Mouse (Mus musculus): Measurements from ENCODE around the gene Mettl25. TPM values are rescaled to one million over a fixed set of nuclear protein-coding genes. Genes with fewer than 3 reads are reported as not detected.
A peak's percentile ranks its signal among the peaks of the same experiment; 100 is the strongest.

The Mettl25 gene
- polyA plus RNA-seq, 1 experiment from 2014 or later: 13.7 TPM

DNA sequence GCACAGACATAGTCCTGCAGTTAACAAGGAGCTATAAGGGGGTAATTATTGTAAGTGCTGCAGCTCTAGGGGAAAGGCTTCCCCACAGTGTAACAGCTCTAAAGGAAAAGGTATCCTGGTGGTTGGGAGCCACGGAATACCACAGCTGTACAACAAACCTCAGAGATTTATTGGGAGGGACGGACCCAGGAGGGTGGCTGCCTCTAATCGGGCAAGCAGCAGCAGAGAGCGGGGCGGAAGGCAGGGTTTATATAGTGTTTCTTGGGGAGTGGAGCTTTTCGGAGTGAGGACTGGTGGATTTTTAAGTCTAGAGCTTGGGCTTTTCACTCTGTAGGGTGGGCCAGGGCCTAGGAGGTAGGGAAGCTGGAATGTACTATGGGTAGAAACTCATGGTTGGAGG lies 40.0 kb downstream of the Mettl25 start:
- WGBS: 86% methylated on average over 6 of the region's 6 CpGs
- Histone ChIP-seq H3K4me3 (replicated peaks; ENCODE audit: low read length) (no peak overlapping the region), H3K4me2 (ENCODE audit: low read length) (no peak overlapping the region), H3K27ac (ENCODE audit: low read length) (no peak overlapping the region), H3K9me3 (ENCODE audit: control insufficient read depth, low read length) (no peaks in the 10 kb centered on the region), H3K9ac (replicated peaks; ENCODE audit: low read depth, low read length) (no peak overlapping the region), H3K4me1 (replicated peaks; ENCODE audit: control insufficient read depth, insufficient read depth, low read length) (no peaks in the 10 kb centered on the region), H3K27me3 (replicated peaks; ENCODE audit: control insufficient read depth, insufficient read depth, low read length) (no peaks in the 10 kb centered on the region), H3K36me3 (ENCODE audit: control insufficient read depth, insufficient read depth) (no peaks in the 10 kb centered on the region)
- no peak for ATAC-seq

DNA sequence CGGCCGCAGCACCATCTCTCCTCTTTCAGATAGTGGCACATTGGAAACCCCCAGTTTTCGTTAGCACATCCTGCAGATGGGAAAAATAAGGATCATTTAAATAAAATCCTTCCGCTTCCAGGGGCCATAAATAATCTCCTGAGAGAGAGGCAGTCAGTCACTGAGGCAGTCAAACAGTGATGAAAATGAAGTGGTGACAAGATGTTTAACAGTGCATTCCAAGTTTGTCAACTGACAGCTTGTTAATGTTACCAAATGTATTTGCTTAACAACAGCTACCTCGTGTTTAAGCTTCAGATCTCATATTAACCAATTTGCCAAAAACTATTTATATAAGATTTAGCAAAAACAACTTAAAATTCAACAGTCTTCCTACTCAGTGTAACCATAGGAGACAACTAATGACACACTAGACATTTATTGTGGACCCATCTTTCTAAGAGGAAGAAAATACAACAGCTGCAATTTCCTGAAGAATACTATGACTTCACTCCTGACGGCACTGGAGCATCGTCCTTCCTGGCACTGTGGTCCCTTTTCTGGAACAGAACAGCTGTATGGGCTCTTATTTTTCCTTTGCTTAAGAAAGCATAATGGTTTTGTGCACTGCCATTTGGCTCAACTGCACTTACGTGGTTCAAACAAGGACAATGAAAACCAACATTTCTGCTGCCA lies 43.8 kb downstream of the Mettl25 start:
- peak; percentile 73 for ATAC-seq
- H3K4me3 ChIP-seq (replicated peaks; ENCODE audit: low read length): no peak overlapping the region
- H3K4me1 ChIP-seq (replicated peaks; ENCODE audit: control insufficient read depth, insufficient read depth, low read length): no peaks in the 10 kb centered on the region
- WGBS: 48% methylated on average over 8 of the region's 8 CpGs
- no peak overlapping the region for H3K9ac ChIP-seq (replicated peaks; ENCODE audit: low read depth, low read length)
- no peaks in the 10 kb centered on the region for H3K36me3 ChIP-seq (ENCODE audit: control insufficient read depth, insufficient read depth)
- no peaks in the 10 kb centered on the region for H3K9me3 ChIP-seq (ENCODE audit: control insufficient read depth, low read length)
- no peaks in the 10 kb centered on the region for H3K27me3 ChIP-seq (replicated peaks; ENCODE audit: control insufficient read depth, insufficient read depth, low read length)
- no peak overlapping the region for H3K27ac ChIP-seq (ENCODE audit: low read length)
- H3K4me2 ChIP-seq (ENCODE audit: low read length): no peak overlapping the region

DNA sequence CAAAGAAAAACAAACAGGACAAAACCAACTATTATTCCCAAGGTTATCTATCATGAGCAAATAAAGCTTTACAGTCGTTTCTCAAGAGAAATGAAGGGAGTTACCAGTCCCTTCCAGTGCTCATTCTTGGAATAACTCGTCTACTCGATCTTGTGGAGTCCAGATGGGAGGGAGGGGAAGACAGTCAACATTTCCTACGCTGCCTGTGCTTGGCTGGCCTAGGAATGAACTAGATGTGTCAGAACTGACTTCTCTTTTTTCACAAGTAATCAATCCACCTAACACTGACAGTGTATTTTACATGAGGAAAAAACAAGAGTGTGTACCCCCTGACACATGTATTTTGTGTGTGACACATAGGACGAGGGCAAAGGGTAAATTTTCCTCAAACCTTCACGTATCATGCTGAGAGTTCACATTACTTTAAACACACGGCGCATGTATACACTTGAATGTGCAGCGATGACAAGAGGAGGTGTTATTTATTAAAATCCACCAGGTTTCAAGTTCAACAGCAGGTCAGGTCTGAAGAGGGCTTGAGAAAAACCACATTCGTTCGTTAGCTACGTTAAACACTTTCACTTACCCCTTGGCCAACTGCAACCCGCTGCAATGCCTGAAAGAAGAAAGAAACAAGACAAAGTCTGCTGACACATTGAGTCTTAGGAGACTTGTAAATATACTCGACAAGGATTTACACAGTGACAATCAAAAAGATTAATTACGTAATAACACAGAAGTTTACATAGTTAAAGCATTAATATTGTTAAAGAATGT lies 47.2 kb downstream of the Mettl25 start:
- Histone ChIP-seq H3K4me1 (replicated peaks; ENCODE audit: control insufficient read depth, insufficient read depth, low read length) (peaks cover 3% of the 10 kb centered on the region; the same call in 1 of the 2 replicates), H3K36me3 (ENCODE audit: control insufficient read depth, insufficient read depth) (no peaks in the 10 kb centered on the region), H3K9me3 (ENCODE audit: control insufficient read depth, low read length) (no peaks in the 10 kb centered on the region), H3K4me2 (ENCODE audit: low read length) (no peak overlapping the region), H3K27me3 (replicated peaks; ENCODE audit: control insufficient read depth, insufficient read depth, low read length) (no peaks in the 10 kb centered on the region), H3K4me3 (replicated peaks; ENCODE audit: low read length) (no peak overlapping the region), H3K9ac (replicated peaks; ENCODE audit: low read depth, low read length) (no peak overlapping the region), H3K27ac (ENCODE audit: low read length) (no peak overlapping the region)
- ATAC-seq: no peak
- 69% methylated on average over 15 of the region's 15 CpGs for WGBS

DNA sequence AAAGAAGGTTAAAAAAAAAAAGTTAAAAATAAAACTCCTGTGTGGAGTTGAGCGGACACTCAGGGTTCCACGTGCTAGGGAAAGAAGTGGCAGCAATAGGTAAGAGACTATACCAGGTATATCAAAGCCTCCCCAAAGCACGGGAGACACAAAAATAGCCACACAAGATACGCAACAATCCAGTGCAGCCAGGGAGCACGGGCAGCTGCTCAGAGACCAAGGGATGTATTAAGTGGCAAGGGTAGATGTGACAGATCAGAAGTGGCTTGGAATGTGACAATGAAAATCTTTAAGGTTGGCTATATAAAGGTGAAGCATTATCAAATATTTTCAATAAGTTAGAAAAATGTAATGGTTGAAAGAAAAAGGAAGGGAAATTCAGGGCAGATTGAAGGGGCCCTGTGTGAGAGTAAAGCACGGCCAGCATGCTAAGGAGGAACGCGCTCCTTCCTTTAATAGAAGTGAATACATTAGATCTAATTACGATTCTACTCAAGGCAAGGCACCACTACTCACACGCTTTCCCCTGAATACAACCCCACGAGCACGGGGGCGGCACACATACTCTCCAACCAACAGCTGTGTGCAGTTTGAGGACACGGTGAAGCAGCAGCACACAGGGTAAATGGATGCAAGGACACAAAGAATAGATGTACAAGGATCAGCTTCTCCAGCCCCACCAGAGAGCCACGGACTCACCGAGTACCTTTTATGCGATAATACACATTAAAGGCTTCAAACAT lies 52.3 kb downstream of the Mettl25 start:
- Histone ChIP-seq H3K27me3 (replicated peaks; ENCODE audit: control insufficient read depth, insufficient read depth, low read length) (no peaks in the 10 kb centered on the region), H3K4me2 (ENCODE audit: low read length) (peak overlapping the region; percentile 29; the same call in 1 of the 2 replicates), H3K9me3 (ENCODE audit: control insufficient read depth, low read length) (no peaks in the 10 kb centered on the region), H3K9ac (replicated peaks; ENCODE audit: low read depth, low read length) (0 out of 2 replicates have a peak overlapping the region, but pooled peaks have one; percentile 29), H3K4me3 (replicated peaks; ENCODE audit: low read length) (no peak overlapping the region), H3K4me1 (replicated peaks; ENCODE audit: control insufficient read depth, insufficient read depth, low read length) (peaks cover 6% of the 10 kb centered on the region; the same call in 1 of the 2 replicates), H3K27ac (ENCODE audit: low read length) (peak overlapping the region; percentile 10; the same call in 1 of the 2 replicates), H3K36me3 (ENCODE audit: control insufficient read depth, insufficient read depth) (no peaks in the 10 kb centered on the region)
- peak; percentile 94 for ATAC-seq
- WGBS: 44% methylated on average over 17 of the region's 17 CpGs

DNA sequence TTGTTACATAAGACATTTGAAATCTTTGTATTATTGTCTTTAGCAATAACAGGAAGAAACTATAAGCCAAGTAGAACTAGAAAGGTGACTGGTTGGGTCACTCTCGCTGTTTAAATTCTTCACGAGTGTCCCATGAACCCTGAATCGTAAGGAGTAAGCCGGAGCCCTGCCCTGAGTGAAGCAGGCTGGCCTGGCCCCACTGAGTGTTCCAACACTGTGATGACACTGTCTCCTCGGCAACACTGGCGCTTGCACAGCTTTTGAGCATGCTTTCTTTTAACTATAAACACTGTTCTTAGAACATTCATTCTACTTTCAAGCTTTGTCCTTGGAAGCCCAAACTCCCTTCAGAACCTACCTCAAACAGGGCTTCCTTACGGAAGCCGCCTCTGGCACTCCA lies 57.4 kb downstream of the Mettl25 start:
- 0 out of 2 replicates have a peak, but pooled peaks cover 2% of the 10 kb centered on the region for H3K4me1 ChIP-seq (replicated peaks; ENCODE audit: control insufficient read depth, insufficient read depth, low read length)
- H3K4me3 ChIP-seq (replicated peaks; ENCODE audit: low read length): no peak overlapping the region
- no peaks in the 10 kb centered on the region for H3K36me3 ChIP-seq (ENCODE audit: control insufficient read depth, insufficient read depth)
- no peak overlapping the region for H3K27ac ChIP-seq (ENCODE audit: low read length)
- H3K9me3 ChIP-seq (ENCODE audit: control insufficient read depth, low read length): no peaks in the 10 kb centered on the region
- no peak overlapping the region for H3K4me2 ChIP-seq (ENCODE audit: low read length)
- H3K27me3 ChIP-seq (replicated peaks; ENCODE audit: control insufficient read depth, insufficient read depth, low read length): no peaks in the 10 kb centered on the region
- 88% methylated on average over 8 of the region's 8 CpGs for WGBS
- H3K9ac ChIP-seq (replicated peaks; ENCODE audit: low read depth, low read length): no peak overlapping the region
- no peak for ATAC-seq

DNA sequence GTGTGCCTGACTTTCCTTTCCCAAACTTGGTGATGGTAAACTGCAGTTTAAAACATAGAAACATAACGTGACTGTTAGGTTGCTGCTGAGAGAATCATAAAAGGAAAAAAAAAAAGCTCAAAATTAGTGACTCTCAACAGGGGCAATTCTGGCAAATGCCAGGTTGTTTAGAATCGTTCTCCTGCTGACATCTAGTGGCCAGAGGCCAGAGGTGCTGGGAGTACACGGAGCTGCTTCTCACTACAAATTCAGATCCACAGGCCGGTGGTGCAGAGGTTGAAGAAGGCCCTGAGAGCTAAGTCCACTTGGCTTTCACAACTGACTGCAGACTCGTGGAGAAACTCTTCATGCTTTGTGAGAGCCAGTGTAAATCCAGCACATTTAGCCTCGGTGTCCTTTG lies 66.8 kb downstream of the Mettl25 start:
- peak; percentile 92 for ATAC-seq
- H3K4me2 ChIP-seq (ENCODE audit: low read length): no peak overlapping the region
- WGBS: 9% methylated on average over 6 of the region's 6 CpGs

DNA sequence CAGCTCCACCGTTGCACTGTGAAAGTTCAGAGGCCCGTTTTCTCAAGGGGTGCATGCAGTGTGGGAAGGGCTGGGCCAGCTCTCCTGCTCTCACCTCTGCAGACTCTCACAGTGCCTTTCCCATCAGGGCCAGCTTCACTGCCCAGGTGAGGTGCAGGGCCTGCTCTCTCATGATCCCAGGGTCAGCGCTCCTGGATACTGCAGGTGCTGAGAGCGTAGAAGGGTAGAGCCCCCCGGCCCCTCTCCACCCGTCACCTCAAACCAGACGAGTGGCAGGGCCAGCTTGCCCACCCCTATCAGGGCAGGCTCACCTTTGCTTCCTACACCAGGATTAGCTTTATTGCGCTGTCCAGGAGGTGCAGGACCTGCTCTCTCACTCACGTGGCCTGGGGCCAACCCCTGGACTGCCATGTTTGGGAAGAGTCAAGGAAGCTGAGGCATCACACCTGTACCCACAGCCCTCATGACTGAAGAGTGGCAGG lies 68.3 kb downstream of the Mettl25 start:
- Histone ChIP-seq H3K9me3 (ENCODE audit: control insufficient read depth, low read length) (no peaks in the 10 kb centered on the region), H3K4me3 (replicated peaks; ENCODE audit: low read length) (no peak overlapping the region), H3K4me2 (ENCODE audit: low read length) (no peak overlapping the region), H3K36me3 (ENCODE audit: control insufficient read depth, insufficient read depth) (no peaks in the 10 kb centered on the region), H3K9ac (replicated peaks; ENCODE audit: low read depth, low read length) (no peak overlapping the region), H3K27ac (ENCODE audit: low read length) (no peak overlapping the region), H3K4me1 (replicated peaks; ENCODE audit: control insufficient read depth, insufficient read depth, low read length) (no peaks in the 10 kb centered on the region), H3K27me3 (replicated peaks; ENCODE audit: control insufficient read depth, insufficient read depth, low read length) (no peaks in the 10 kb centered on the region)
- ATAC-seq: no peak; the same call in 1 of the 2 replicates
- 96% methylated on average over 9 of the region's 9 CpGs for WGBS

More for the DNA sequence above, 66.8 kb downstream of the Mettl25 start:
- H3K27me3 ChIP-seq (replicated peaks; ENCODE audit: control insufficient read depth, insufficient read depth, low read length): no peaks in the 10 kb centered on the region
- H3K36me3 ChIP-seq (ENCODE audit: control insufficient read depth, insufficient read depth): no peaks in the 10 kb centered on the region
- H3K4me1 ChIP-seq (replicated peaks; ENCODE audit: control insufficient read depth, insufficient read depth, low read length): no peaks in the 10 kb centered on the region
- no peaks in the 10 kb centered on the region for H3K9me3 ChIP-seq (ENCODE audit: control insufficient read depth, low read length)
- no peak overlapping the region for H3K27ac ChIP-seq (ENCODE audit: low read length)
- H3K4me3 ChIP-seq (replicated peaks; ENCODE audit: low read length): no peak overlapping the region
- H3K9ac ChIP-seq (replicated peaks; ENCODE audit: low read depth, low read length): no peak overlapping the region

DNA sequence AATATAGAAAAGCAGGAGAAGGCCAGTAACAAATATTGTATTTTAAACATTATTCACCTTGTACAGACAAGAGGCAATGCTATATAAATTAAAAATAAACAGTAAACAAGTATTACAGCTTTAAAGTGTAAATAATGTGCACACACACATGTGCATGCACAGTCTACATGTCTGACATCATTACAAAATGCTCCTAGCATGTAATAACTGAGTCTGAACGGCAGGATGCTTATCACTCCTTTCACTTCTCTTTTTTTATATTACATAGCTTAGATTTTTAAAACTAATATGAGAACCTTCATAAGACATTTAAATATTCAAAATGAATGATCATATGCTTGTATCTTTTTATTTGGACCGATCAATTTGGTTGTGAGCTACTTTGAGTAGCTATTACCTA lies 77.2 kb downstream of the Mettl25 start:
- no peaks in the 10 kb centered on the region for H3K4me1 ChIP-seq (replicated peaks; ENCODE audit: control insufficient read depth, insufficient read depth, low read length)
- no peak for ATAC-seq
- H3K4me2 ChIP-seq (ENCODE audit: low read length): no peak overlapping the region
- no peaks in the 10 kb centered on the region for H3K27me3 ChIP-seq (replicated peaks; ENCODE audit: control insufficient read depth, insufficient read depth, low read length)
- no peak overlapping the region for H3K4me3 ChIP-seq (replicated peaks; ENCODE audit: low read length)
- H3K27ac ChIP-seq (ENCODE audit: low read length): no peak overlapping the region
- no peaks in the 10 kb centered on the region for H3K9me3 ChIP-seq (ENCODE audit: control insufficient read depth, low read length)
- H3K36me3 ChIP-seq (ENCODE audit: control insufficient read depth, insufficient read depth): no peaks in the 10 kb centered on the region
- H3K9ac ChIP-seq (replicated peaks; ENCODE audit: low read depth, low read length): no peak overlapping the region
- 84% methylated on average over 2 of the region's 2 CpGs for WGBS

DNA sequence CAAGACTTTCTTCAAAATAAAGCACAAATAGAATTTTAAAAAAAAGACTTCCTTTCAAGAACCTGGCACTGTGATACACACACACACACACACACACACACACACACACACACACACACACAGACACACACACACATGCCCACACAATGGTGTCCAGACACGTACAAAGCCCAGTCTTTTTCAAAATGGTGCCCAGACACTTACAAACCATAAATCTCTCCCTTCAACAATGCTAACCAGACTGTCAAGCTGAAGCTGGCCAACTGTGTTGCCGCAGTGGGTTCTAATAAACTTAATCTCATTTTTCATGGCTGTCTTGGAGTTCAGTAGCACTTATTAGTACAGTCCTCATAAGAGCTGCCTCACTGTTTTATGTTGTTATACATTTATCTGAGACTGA lies 80.7 kb downstream of the Mettl25 start:
- Histone ChIP-seq H3K4me1 (replicated peaks; ENCODE audit: control insufficient read depth, insufficient read depth, low read length) (no peaks in the 10 kb centered on the region), H3K27ac (ENCODE audit: low read length) (no peak overlapping the region), H3K36me3 (ENCODE audit: control insufficient read depth, insufficient read depth) (no peaks in the 10 kb centered on the region), H3K9ac (replicated peaks; ENCODE audit: low read depth, low read length) (no peak overlapping the region), H3K9me3 (ENCODE audit: control insufficient read depth, low read length) (no peaks in the 10 kb centered on the region), H3K4me2 (ENCODE audit: low read length) (no peak overlapping the region), H3K4me3 (replicated peaks; ENCODE audit: low read length) (no peak overlapping the region), H3K27me3 (replicated peaks; ENCODE audit: control insufficient read depth, insufficient read depth, low read length) (no peaks in the 10 kb centered on the region)
- ATAC-seq: no peak
- WGBS: 80% methylated on average over 2 of the region's 2 CpGs
